Mouse (Mus musculus) adrenal gland, adult 18-20 months (tissue): ENCODE data around the gene Zfp281. TPM values are rescaled to one million over a fixed set of nuclear protein-coding genes. Genes with fewer than 3 reads are reported as not detected.

Experiments
- DNase-seq, 2 experiments: peaks; one replicate each; pipeline ENCODE4 v3.0.0; 2021 to 2022; ENCODE audit warnings: low spot score in 2 of 2
- total RNA-seq, 2 experiments: library from RNA; stranded (reverse); gene quantifications; 1 replicate in 1 of 2; 2 replicates in 1 of 2; pipeline ENCODE4 v1.2.3; 2021

Zfp281 gene
- total RNA-seq, 2 experiments from 2014 or later = 15.3 to 19.7 TPM

- no peak for DNase-seq
Measured at GRCm38 (mm10) chr1:136678836-136679235, 54.1 kb downstream of the Zfp281 start.

Other genes starting within 250 kb of the Zfp281 start
- gene Ddx59, start 209.6 kb upstream of the Zfp281 start, total RNA-seq = 10 to 100 TPM; 10.3 to 12.4 TPM
- under 1 TPM; 0.23 to 0.48 TPM for gene Kif14, start 158.6 kb upstream of the Zfp281 start, total RNA-seq